In the genomic region with DNA sequence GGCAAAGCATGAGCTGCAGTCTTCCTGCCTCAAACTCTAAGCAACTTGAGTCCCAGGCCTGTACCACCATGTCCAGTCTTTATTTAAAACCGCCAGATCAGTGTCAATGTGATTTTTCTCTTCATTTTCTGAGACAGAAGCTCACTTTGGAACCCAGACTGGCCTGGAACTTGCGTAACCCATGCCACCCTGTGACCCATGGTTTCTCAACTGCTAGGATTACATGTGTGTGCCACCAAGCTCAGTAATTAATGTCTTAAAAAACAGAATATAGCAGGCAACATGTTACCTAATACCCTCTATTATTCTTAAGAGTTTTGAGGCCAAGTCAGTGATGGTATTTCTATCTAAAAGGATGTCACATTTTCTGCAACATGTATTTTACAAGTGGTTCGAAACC, we compare ENCODE assay signal across 27 mouse cellular contexts. TPM values are rescaled to one million over a fixed set of nuclear protein-coding genes. Genes with fewer than 3 reads are reported as not detected.
A peak's percentile ranks its signal among the peaks of the same experiment; 100 is the strongest.
DNase-seq lines count a peak whose midpoint lies in the region; ATAC-seq and TF ChIP-seq lines count a peak whose summit lies in the region.
"Had no signal": no experiment of that assay in that cellular context is flagged by ENCODE, and none has a peak within 500 bp of the region (broad histone marks: within the 10 kb centered on the region; RNA-seq: fewer than 3 reads in every experiment).

No protein-coding gene starts in this region.

- H3K36me3 ChIP-seq in liver, adult 2 months (ENCODE audit: control insufficient read depth, insufficient read depth, low read length) = peaks cover 44% of the 10 kb centered on the region
- peaks cover 7% of the 10 kb centered on the region for H3K36me3 ChIP-seq in liver, embryonic 11.5 days (ENCODE audit: control insufficient read depth, insufficient read depth, low read length)
- H3K36me3 ChIP-seq: forebrain, embryonic 15.5 days; hindbrain, embryonic 15.5 days had no signal

- 53% methylated on average over 3 of the region's 3 CpGs for WGBS in liver, adult 2 months
- 92% methylated on average over 3 of the region's 3 CpGs for WGBS in liver, embryonic 11.5 days

- 0 out of 2 replicates have a peak overlapping the region, but pooled peaks have one; percentile 3 for H3K9ac ChIP-seq in liver, adult 2 months (ENCODE audit: low read depth, low read length)
- no peak overlapping the region for H3K9ac ChIP-seq in liver, embryonic 11.5 days (ENCODE audit: low read depth, low read length)
- H3K9ac ChIP-seq: embryonic facial prominence, embryonic 13.5 days; forebrain, embryonic 12.5 days; forebrain, embryonic 15.5 days; hindbrain, embryonic 12.5 days; hindbrain, embryonic 15.5 days had no signal

- no peaks in the 10 kb centered on the region for H3K9me3 ChIP-seq in liver, embryonic 11.5 days (ENCODE audit: control insufficient read depth, low read length)
- H3K9me3 ChIP-seq: embryonic facial prominence, embryonic 10.5 days; embryonic facial prominence, embryonic 13.5 days; forebrain, embryonic 12.5 days; forebrain, embryonic 15.5 days; G1E; hindbrain, embryonic 12.5 days; hindbrain, embryonic 15.5 days had no signal

- H3K27ac ChIP-seq in liver, adult 2 months (replicated peaks; ENCODE audit: insufficient read depth, low read depth, low read length) = peak overlapping the region; percentile 53
- no peak overlapping the region for H3K27ac ChIP-seq in liver, embryonic 11.5 days (ENCODE audit: low read depth, low read length)
- peak overlapping the region; percentile 57; the same call in 1 of the 2 replicates for H3K27ac ChIP-seq in bone marrow macrophage, adult 2 months (ENCODE audit: insufficient read depth, low read depth, low read length)
- H3K27ac ChIP-seq: embryonic facial prominence, embryonic 10.5 days; embryonic facial prominence, embryonic 13.5 days; forebrain, embryonic 12.5 days; forebrain, embryonic 15.5 days; heart, adult 2 months; hindbrain, embryonic 12.5 days; hindbrain, embryonic 15.5 days had no signal

- no peak for TF ChIP-seq POLR2A in liver, adult 2 months (IDR thresholded peaks at IDR 0.05; ENCODE audit: extremely low read depth, insufficient read depth, low read length)
- TF ChIP-seq POLR2A in bone marrow macrophage, adult 2 months (IDR thresholded peaks at IDR 0.05; ENCODE audit: borderline replicate concordance, low read depth, low read length) = no peak

- no peak for ATAC-seq in liver, embryonic 11.5 days (replicated peaks; ENCODE audit: low FRiP score)
- ATAC-seq in megakaryocyte, adult 5-6 weeks (ENCODE audit: poor library complexity, severe bottlenecking) = peak; percentile 32; the same call in 1 of the 2 replicates
- ATAC-seq: forebrain, embryonic 15.5 days; Patski had no signal

- H3K4me1 ChIP-seq in liver, adult 2 months (ENCODE audit: control insufficient read depth, insufficient read depth, low read length) = peaks cover 7% of the 10 kb centered on the region; the same call in 1 of the 2 replicates
- no peaks in the 10 kb centered on the region for H3K4me1 ChIP-seq in liver, embryonic 11.5 days (replicated peaks; ENCODE audit: control insufficient read depth, insufficient read depth, low read length)
- H3K4me1 ChIP-seq in bone marrow macrophage, adult 2 months (ENCODE audit: control insufficient read depth, insufficient read depth, low read length) = peaks cover 12% of the 10 kb centered on the region

- DNase-seq in liver, adult 2 months (ENCODE audit: extremely low read depth, low read depth, low spot score) = peak; percentile 87
- no peak for DNase-seq in liver, embryonic 11.5 days (ENCODE audit: low spot score)
- no peak for DNase-seq in adrenal gland, postnatal 14 days
- DNase-seq in heart, adult 8-10 months (ENCODE audit: low spot score) = no peak
- DNase-seq: adrenal gland, adult 2 months; adrenal gland, postnatal 25 days; B cell, adult 2 months; cerebellum, adult 11 months; cerebellum, adult 2 months; cerebellum, adult 9-11 months; cerebellum, postnatal 25 days; embryo, embryonic 11 days; gastrocnemius, postnatal 25 days; heart, adult 2 months had no signal

- no peaks in the 10 kb centered on the region for H3K27me3 ChIP-seq in liver, adult 2 months (ENCODE audit: control insufficient read depth, insufficient read depth, low read length)
- H3K27me3 ChIP-seq in liver, embryonic 11.5 days (replicated peaks; ENCODE audit: control insufficient read depth, insufficient read depth, low read length) = no peaks in the 10 kb centered on the region
- H3K27me3 ChIP-seq: CH12.LX; embryonic facial prominence, embryonic 13.5 days; forebrain, embryonic 12.5 days; forebrain, embryonic 15.5 days; hindbrain, embryonic 12.5 days; hindbrain, embryonic 15.5 days; Patski had no signal

- H3K79me2 ChIP-seq in liver, adult 2 months (ENCODE audit: control insufficient read depth, insufficient read depth, low read length) = no peaks in the 10 kb centered on the region; the same call in 1 of the 2 replicates

- no peak overlapping the region for H3K4me2 ChIP-seq in liver, embryonic 11.5 days
- H3K4me2 ChIP-seq: embryonic facial prominence, embryonic 13.5 days; forebrain, embryonic 12.5 days; forebrain, embryonic 15.5 days; heart, embryonic 11.5 days; hindbrain, embryonic 12.5 days; hindbrain, embryonic 15.5 days had no signal

- H3K4me3 ChIP-seq in liver, adult 2 months (ENCODE audit: insufficient read depth, low read depth, low read length) = no peak overlapping the region
- no peak overlapping the region for H3K4me3 ChIP-seq in liver, embryonic 11.5 days (ENCODE audit: low read depth, low read length)
- no peak overlapping the region for H3K4me3 ChIP-seq in bone marrow macrophage, adult 2 months (ENCODE audit: insufficient read depth, low read length)
- H3K4me3 ChIP-seq: embryonic facial prominence, embryonic 10.5 days; embryonic facial prominence, embryonic 13.5 days; erythroblast, embryonic 14.5 days; forebrain, embryonic 12.5 days; forebrain, embryonic 15.5 days; heart, adult 2 months; hindbrain, embryonic 12.5 days; hindbrain, embryonic 15.5 days had no signal

- TF ChIP-seq CTCF in liver, adult 2 months (IDR thresholded peaks at IDR 0.05; ENCODE audit: low read depth, low read length) = no peak
- no peak for TF ChIP-seq CTCF in bone marrow macrophage, adult 2 months (IDR thresholded peaks at IDR 0.05; ENCODE audit: low read depth, low read length)

RNA-seq across cellular contexts. Expression of gene Nr2c1, which starts 5.4 kb away (rescaled TPM):
- total RNA-seq in liver, adult 2 months (2014; rRNA removed) = 6.4 and 8.3 TPM in 2 replicates
- 3.4 and 3.7 TPM in 2 replicates for polyA plus RNA-seq in liver, adult 2 months (2012; rRNA removed)
- 6.4 and 7.4 TPM in 2 replicates for polyA plus RNA-seq in liver, embryonic 11.5 days (2014; fragmentation: Nextera tagmentation; extraction: Ambion mirVana)
- 12.5 and 12.9 TPM in 2 replicates for polyA plus RNA-seq in bone marrow macrophage, adult 2 months (2012; ENCODE audit: insufficient read depth, insufficient read length, missing spikeins)
- 9.8 and 10.6 TPM in 2 replicates for total RNA-seq in megakaryocyte, adult 5-6 weeks (2015)
- 3.5 and 3.9 TPM in 2 replicates for total RNA-seq in megakaryocyte, adult 5-6 weeks (2017)
- 13.2 and 14.0 TPM in 2 replicates for total RNA-seq in adrenal gland, postnatal 14 days (2021)
- total RNA-seq in heart, adult 8-10 months (2022) = 1 to 10 TPM; 5.7 to 6.4 (median 6.0) TPM

RNA-seq across cellular contexts. Expression of gene Ndufa12, which starts 56.1 kb away (rescaled TPM):
- 205 and 237 TPM in 2 replicates for total RNA-seq in liver, adult 2 months (2014; rRNA removed)
- 74.6 and 83.6 TPM in 2 replicates for polyA plus RNA-seq in liver, adult 2 months (2012; rRNA removed)
- polyA plus RNA-seq in liver, embryonic 11.5 days (2014; fragmentation: Nextera tagmentation; extraction: Ambion mirVana) = 419 and 432 TPM in 2 replicates
- polyA plus RNA-seq in bone marrow macrophage, adult 2 months (2012; ENCODE audit: insufficient read depth, insufficient read length, missing spikeins) = 97.1 and 110 TPM in 2 replicates
- total RNA-seq in megakaryocyte, adult 5-6 weeks (2015) = 57.3 and 61.5 TPM in 2 replicates
- 166 and 181 TPM in 2 replicates for total RNA-seq in megakaryocyte, adult 5-6 weeks (2017)
- 479 and 503 TPM in 2 replicates for total RNA-seq in adrenal gland, postnatal 14 days (2021)
- 100 to 1,000 TPM; 725 to 883 (median 802) TPM for total RNA-seq in heart, adult 8-10 months (2022)
